Mouse (Mus musculus) cerebellum, adult 9-10 months (tissue): Measurements from ENCODE around the gene Tnfsf15.

Source experiments
- DNase-seq: peaks from one replicate; pipeline ENCODE4 v3.0.0; 2022

Tnfsf15 gene

GRCm38 (mm10) chr4:63744693-63745171 lies at the start of gene Tnfsf15:
Gene Tnfsf15, minus strand, starts transcription at chr4:63745113.
- peak; percentile 61 for DNase-seq

GRCm38 (mm10) chr4:63792328-63792727 lies 47.4 kb upstream of the Tnfsf15 start:
- DNase-seq, result no peak

GRCm38 (mm10) chr4:63785466-63785865 lies 40.6 kb upstream of the Tnfsf15 start:
- DNase-seq, result no peak

GRCm38 (mm10) chr4:63783826-63784225 lies 38.9 kb upstream of the Tnfsf15 start:
- DNase-seq, result no peak

- DNase-seq, result no peak
Observed at GRCm38 (mm10) chr4:63782970-63783613, 38.2 kb upstream of the Tnfsf15 start.

GRCm38 (mm10) chr4:63777223-63777622 lies 32.3 kb upstream of the Tnfsf15 start:
- no peak for DNase-seq

GRCm38 (mm10) chr4:63773306-63774090 lies 28.6 kb upstream of the Tnfsf15 start:
- DNase-seq, result no peak

GRCm38 (mm10) chr4:63772514-63772913 lies 27.6 kb upstream of the Tnfsf15 start:
- DNase-seq, result no peak

GRCm38 (mm10) chr4:63771291-63771690 lies 26.4 kb upstream of the Tnfsf15 start:
- no peak for DNase-seq

- DNase-seq, result no peak
Observed at GRCm38 (mm10) chr4:63769161-63769560, 24.2 kb upstream of the Tnfsf15 start.

- no peak for DNase-seq
Observed at GRCm38 (mm10) chr4:63765050-63765449, 20.1 kb upstream of the Tnfsf15 start.

- DNase-seq, result no peak
Observed at GRCm38 (mm10) chr4:63759931-63760330, 15.0 kb upstream of the Tnfsf15 start.

- DNase-seq, result no peak
Observed at GRCm38 (mm10) chr4:63757527-63758154, 12.7 kb upstream of the Tnfsf15 start.

GRCm38 (mm10) chr4:63756072-63756471 lies 11.2 kb upstream of the Tnfsf15 start:
- DNase-seq, result no peak

GRCm38 (mm10) chr4:63754467-63755020 lies 9.6 kb upstream of the Tnfsf15 start:
- DNase-seq, result no peak

GRCm38 (mm10) chr4:63753855-63754254 lies 8.9 kb upstream of the Tnfsf15 start:
- DNase-seq, result no peak

- DNase-seq, result no peak
Observed at GRCm38 (mm10) chr4:63752687-63753523, 8.0 kb upstream of the Tnfsf15 start.

- DNase-seq, result no peak
Observed at GRCm38 (mm10) chr4:63748061-63748730, 3.3 kb upstream of the Tnfsf15 start.

- DNase-seq, result no peak
Observed at GRCm38 (mm10) chr4:63745271-63745670, 358 bp upstream of the Tnfsf15 start.

- no peak for DNase-seq
Observed at GRCm38 (mm10) chr4:63743660-63744059, 1.3 kb downstream of the Tnfsf15 start.

- DNase-seq, result no peak
Observed at GRCm38 (mm10) chr4:63742763-63743371, 2.0 kb downstream of the Tnfsf15 start.
